Mouse (Mus musculus) embryonic facial prominence, embryonic 14.5 days (tissue): ENCODE measurements around the gene Ptprh. TPM values are rescaled to one million over a fixed set of nuclear protein-coding genes. Genes with fewer than 3 reads are reported as not detected.

Source experiments
- ATAC-seq: fragments of 200-750 bp; cut with Nextera tagmentation; 2 replicates; pipeline ENCODE4 v1.8.0; 2017; ENCODE audit warnings: low read depth, moderate number of reproducible peaks, moderate TSS enrichment
- DNase-seq: peaks from one replicate; pipeline ENCODE4 v3.0.0-alpha.2; 2015; ENCODE audit warnings: low spot score
- H3K27ac ChIP-seq: fragments of 300-500 bp; sonication (generic); replicated peaks from 2 replicates; pipeline ENCODE4 v1.5.1; 2014; ENCODE audit warnings: low read depth, mild to moderate bottlenecking, low read length, moderate library complexity
- H3K27me3 ChIP-seq: fragments of 300-500 bp; sonication (generic); replicated peaks from 2 replicates; pipeline ENCODE4 v1.6.1; 2014; ENCODE audit warnings: low read length; ENCODE audit not compliant: control insufficient read depth, insufficient read depth
- H3K36me3 ChIP-seq: fragments of 300-500 bp; sonication (generic); 2 replicates; pipeline ENCODE4 v1.6.1; 2014; ENCODE audit warnings: low read length, mixed read lengths; ENCODE audit not compliant: control insufficient read depth, insufficient read depth
- H3K4me1 ChIP-seq: fragments of 300-500 bp; sonication (generic); 2 replicates; pipeline ENCODE4 v1.6.1; 2014; ENCODE audit warnings: antibody characterized with exemption, low read length; ENCODE audit not compliant: control insufficient read depth, insufficient read depth
- H3K4me2 ChIP-seq: fragments of 300-500 bp; sonication (generic); 2 replicates; pipeline ENCODE4 v1.6.1; 2014; ENCODE audit warnings: low read depth, mild to moderate bottlenecking, low read length, moderate library complexity, mixed read lengths
- H3K4me3 ChIP-seq: fragments of 300-500 bp; sonication (generic); 2 replicates; pipeline ENCODE4 v1.5.1; 2014; ENCODE audit warnings: low read depth, mild to moderate bottlenecking, low read length
- H3K9ac ChIP-seq: fragments of 300-500 bp; sonication (generic); 2 replicates; pipeline ENCODE4 v1.6.1; 2014; ENCODE audit warnings: low read depth, mild to moderate bottlenecking, low read length, moderate library complexity, mixed read lengths
- H3K9me3 ChIP-seq: fragments of 300-500 bp; sonication (generic); 2 replicates; pipeline ENCODE4 v1.6.1; 2016; ENCODE audit warnings: low read length; ENCODE audit not compliant: control insufficient read depth
- WGBS: fragments of 180-500 bp; shearing (Covaris S2); extraction: QIAGEN DNeasy Blood & Tissue Kit; methylation state at CpG from one replicate; pipeline ENCODE4 v1.1.7; 2014; 5-methylcytosine and 5-hydroxymethylcytosine counted together
- polyA plus RNA-seq: library from polyadenylated mRNA; unstranded; fragments of >200 nt; fragmentation: Nextera tagmentation; extraction: Ambion mirVana; gene quantifications from 2 replicates; pipeline ENCODE4 v1.2.1, GENCODE M21; 2014

The Ptprh gene
- not detected in 2 replicates for polyA plus RNA-seq

- DNase-seq (no peak), ATAC-seq (no peak)
- Histone ChIP-seq H3K36me3 (no peaks in the 10 kb centered on the region), H3K27me3 (no peaks in the 10 kb centered on the region), H3K4me2 (no peak within 1 kb of the TSS), H3K9ac (no peak within 1 kb of the TSS), H3K9me3 (no peaks in the 10 kb centered on the region), H3K4me3 (no peak within 1 kb of the TSS), H3K4me1 (no peaks in the 10 kb centered on the region), H3K27ac (no peak within 1 kb of the TSS)
- 72% methylated on average over 6 of the region's 6 CpGs for WGBS
Measured at GRCm38 (mm10) chr7:4603873-4604272, at the start of gene Ptprh. Gene Ptprh, minus strand, starts transcription at chr7:4604041.

GRCm38 (mm10) chr7:4653351-4653750 lies 49.5 kb upstream of the Ptprh start:
- H3K9ac ChIP-seq: no peak overlapping the region
- 66% methylated on average over 5 of the region's 5 CpGs for WGBS
- H3K4me2 ChIP-seq: no peak overlapping the region
- no peaks in the 10 kb centered on the region for H3K27me3 ChIP-seq
- no peak for DNase-seq
- H3K9me3 ChIP-seq: no peaks in the 10 kb centered on the region
- no peak for ATAC-seq
- no peak overlapping the region for H3K4me3 ChIP-seq
- H3K27ac ChIP-seq: no peak overlapping the region
- H3K36me3 ChIP-seq: peaks cover 3% of the 10 kb centered on the region; the same call in 1 of the 2 replicates
- H3K4me1 ChIP-seq: peaks cover 21% of the 10 kb centered on the region

GRCm38 (mm10) chr7:4652726-4653125 lies 48.9 kb upstream of the Ptprh start:
- Histone ChIP-seq H3K27ac (no peak overlapping the region), H3K36me3 (peaks cover 3% of the 10 kb centered on the region; the same call in 1 of the 2 replicates), H3K4me2 (no peak overlapping the region), H3K9me3 (no peaks in the 10 kb centered on the region), H3K27me3 (no peaks in the 10 kb centered on the region), H3K4me3 (no peak overlapping the region), H3K4me1 (peaks cover 20% of the 10 kb centered on the region), H3K9ac (no peak overlapping the region)
- DNase-seq: no peak
- 92% methylated on average over 5 of the region's 5 CpGs for WGBS
- no peak for ATAC-seq

- H3K9me3 ChIP-seq: no peaks in the 10 kb centered on the region
- H3K27me3 ChIP-seq: no peaks in the 10 kb centered on the region
- no peak overlapping the region for H3K27ac ChIP-seq
- no peak overlapping the region for H3K9ac ChIP-seq
- ATAC-seq (no peak), DNase-seq (no peak)
- H3K4me1 ChIP-seq: peaks cover 10% of the 10 kb centered on the region
- 77% methylated on average over 8 of the region's 8 CpGs for WGBS
- no peak overlapping the region for H3K4me3 ChIP-seq
- H3K36me3 ChIP-seq: peaks cover 4% of the 10 kb centered on the region; the same call in 1 of the 2 replicates
- no peak overlapping the region for H3K4me2 ChIP-seq
Measured at GRCm38 (mm10) chr7:4651581-4651980, 47.7 kb upstream of the Ptprh start.

GRCm38 (mm10) chr7:4647992-4648391 lies 44.2 kb upstream of the Ptprh start:
- no peak overlapping the region for H3K4me3 ChIP-seq
- WGBS: 88% methylated on average over 2 of the region's 2 CpGs
- DNase-seq: no peak
- no peaks in the 10 kb centered on the region for H3K27me3 ChIP-seq
- H3K9me3 ChIP-seq: no peaks in the 10 kb centered on the region
- no peaks in the 10 kb centered on the region for H3K4me1 ChIP-seq
- H3K4me2 ChIP-seq: no peak overlapping the region
- peaks cover 37% of the 10 kb centered on the region for H3K36me3 ChIP-seq
- no peak overlapping the region for H3K27ac ChIP-seq
- H3K9ac ChIP-seq: no peak overlapping the region
- no peak for ATAC-seq

- 62% methylated on average over 6 of the region's 6 CpGs for WGBS
Measured at GRCm38 (mm10) chr7:4647291-4647690, 43.5 kb upstream of the Ptprh start.

GRCm38 (mm10) chr7:4646806-4647205 lies 43.0 kb upstream of the Ptprh start:
- Histone ChIP-seq H3K4me1 (no peaks in the 10 kb centered on the region), H3K9ac (no peak overlapping the region), H3K36me3 (peaks cover 48% of the 10 kb centered on the region), H3K9me3 (no peaks in the 10 kb centered on the region), H3K4me3 (no peak overlapping the region), H3K27me3 (no peaks in the 10 kb centered on the region), H3K4me2 (no peak overlapping the region), H3K27ac (no peak overlapping the region)
- ATAC-seq (no peak), DNase-seq (no peak)
- 89% methylated on average over 3 of the region's 3 CpGs for whole genome bisulfite sequencing

More at GRCm38 (mm10) chr7:4647291-4647690, 43.5 kb upstream of the Ptprh start:
- Histone ChIP-seq H3K27ac (no peak overlapping the region), H3K4me3 (no peak overlapping the region), H3K36me3 (peaks cover 43% of the 10 kb centered on the region), H3K9me3 (no peaks in the 10 kb centered on the region), H3K9ac (no peak overlapping the region), H3K4me1 (no peaks in the 10 kb centered on the region), H3K4me2 (no peak overlapping the region), H3K27me3 (no peaks in the 10 kb centered on the region)
- no peak; the same call in 1 of the 2 replicates for ATAC-seq
- DNase-seq: no peak

- 96% methylated on average over 6 of the region's 6 CpGs for WGBS
- Histone ChIP-seq H3K4me1 (no peaks in the 10 kb centered on the region), H3K4me2 (no peak overlapping the region), H3K27ac (no peak overlapping the region), H3K9me3 (no peaks in the 10 kb centered on the region), H3K36me3 (peaks cover 75% of the 10 kb centered on the region), H3K9ac (no peak overlapping the region), H3K27me3 (no peaks in the 10 kb centered on the region), H3K4me3 (no peak overlapping the region)
- ATAC-seq (no peak), DNase-seq (no peak)
Measured at GRCm38 (mm10) chr7:4643225-4643624, 39.4 kb upstream of the Ptprh start.

GRCm38 (mm10) chr7:4641956-4642355 lies 38.1 kb upstream of the Ptprh start:
- Histone ChIP-seq H3K27ac (no peak overlapping the region), H3K4me3 (no peak overlapping the region), H3K9me3 (no peaks in the 10 kb centered on the region), H3K36me3 (peaks cover 86% of the 10 kb centered on the region), H3K4me2 (no peak overlapping the region), H3K4me1 (no peaks in the 10 kb centered on the region), H3K27me3 (no peaks in the 10 kb centered on the region), H3K9ac (no peak overlapping the region)
- ATAC-seq (no peak), DNase-seq (no peak)
- WGBS: 88% methylated on average over 7 of the region's 7 CpGs
